Mouse (Mus musculus) hindbrain, embryonic 14.5 days (tissue): ENCODE measurements at regions not wholly inside any gene's neighbourhood (a gene's known extent, or its start where the extent isn't known, plus 50 kb on each side); places are given as distances from the start of the nearest gene placed in this dataset.

Experiments
- ATAC-seq: fragments of 200-750 bp; cut with Nextera tagmentation; 2 replicates; pipeline ENCODE4 v1.8.0; 2017; ENCODE audit warnings: moderate number of reproducible peaks, mild to moderate bottlenecking, moderate TSS enrichment, moderate library complexity; ENCODE audit not compliant: low FRiP score
- DNase-seq: peaks from one replicate; pipeline ENCODE4 v3.0.0-alpha.2; 2015; ENCODE audit warnings: low spot score
- H3K27ac ChIP-seq: fragments of 300-500 bp; sonication (generic); 2 replicates; pipeline ENCODE4 v1.5.1; 2014; ENCODE audit warnings: mild to moderate bottlenecking, moderate library complexity
- H3K27me3 ChIP-seq: fragments of 300-500 bp; sonication (generic); 2 replicates; pipeline ENCODE4 v1.6.1; 2014; ENCODE audit warnings: mild to moderate bottlenecking, low read length, mixed read lengths; ENCODE audit not compliant: control insufficient read depth, insufficient read depth
- H3K36me3 ChIP-seq: fragments of 300-500 bp; sonication (generic); replicated peaks from 2 replicates; pipeline ENCODE4 v1.6.1; 2014; ENCODE audit not compliant: control insufficient read depth, insufficient read depth
- H3K4me1 ChIP-seq: fragments of 300-500 bp; sonication (generic); replicated peaks from 2 replicates; pipeline ENCODE4 v1.6.1; 2014; ENCODE audit warnings: antibody characterized with exemption, low read length, mixed read lengths; ENCODE audit not compliant: control insufficient read depth, insufficient read depth
- H3K4me2 ChIP-seq: fragments of 300-500 bp; sonication (generic); replicated peaks from 2 replicates; pipeline ENCODE4 v1.6.1; 2014; ENCODE audit warnings: mild to moderate bottlenecking, moderate library complexity
- H3K4me3 ChIP-seq: fragments of 300-500 bp; sonication (generic); replicated peaks from 2 replicates; pipeline ENCODE4 v1.5.1; 2014; ENCODE audit warnings: mild to moderate bottlenecking, low read length
- H3K9ac ChIP-seq: fragments of 300-500 bp; sonication (generic); 2 replicates; pipeline ENCODE4 v1.6.1; 2014
- H3K9me3 ChIP-seq: fragments of 300-500 bp; sonication (generic); 2 replicates; pipeline ENCODE4 v1.6.1; 2016; ENCODE audit warnings: low read length; ENCODE audit not compliant: control insufficient read depth
- WGBS: fragments of 180-500 bp; shearing (Covaris S2); extraction: QIAGEN DNeasy Blood & Tissue Kit; methylation state at CpG from one replicate; pipeline ENCODE4 v1.1.7; 2014; 5-methylcytosine and 5-hydroxymethylcytosine counted together

DNA sequence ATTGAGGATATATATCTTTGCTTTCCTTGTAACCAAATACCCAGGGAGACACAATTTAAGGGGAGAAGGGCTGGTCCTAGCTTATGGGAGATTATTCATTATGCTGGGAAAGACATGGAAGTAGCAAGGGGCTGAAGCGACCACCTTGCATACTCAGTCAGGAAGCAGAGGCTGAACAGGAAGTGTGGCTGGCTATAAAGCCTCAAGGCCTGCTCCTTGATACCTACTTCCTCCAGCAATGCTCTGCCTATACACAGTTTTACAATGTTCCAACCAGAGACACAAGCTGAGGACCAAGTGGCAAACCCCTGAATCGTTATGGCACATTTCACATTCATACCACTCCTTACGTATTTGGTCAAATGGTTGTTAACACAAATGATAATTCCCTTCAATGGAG is 284.3 kb downstream of the Gm11361 start:
- WGBS, result 96% methylated on average over 3 of the region's 3 CpGs
- Histone ChIP-seq H3K4me2 (no peak overlapping the region), H3K9me3 (peaks cover 15% of the 10 kb centered on the region; the same call in 1 of the 2 replicates), H3K36me3 (no peaks in the 10 kb centered on the region), H3K27ac (no peak overlapping the region), H3K27me3 (no peaks in the 10 kb centered on the region), H3K9ac (no peak overlapping the region), H3K4me1 (peaks cover 26% of the 10 kb centered on the region), H3K4me3 (no peak overlapping the region)
- DNase-seq (no peak), ATAC-seq (no peak)

GRCm38 (mm10) chr13:28533080-28533479 is 275.8 kb downstream of the Gm11361 start:
- Histone ChIP-seq H3K4me2 (no peak overlapping the region), H3K27me3 (no peaks in the 10 kb centered on the region), H3K9ac (no peak overlapping the region), H3K4me3 (no peak overlapping the region), H3K9me3 (peaks cover 7% of the 10 kb centered on the region; the same call in 1 of the 2 replicates), H3K4me1 (peaks cover 20% of the 10 kb centered on the region; the same call in 1 of the 2 replicates), H3K27ac (no peak overlapping the region), H3K36me3 (no peaks in the 10 kb centered on the region)
- ATAC-seq (no peak), DNase-seq (no peak)
- 98% methylated on average over 1 of the region's 1 CpGs for WGBS

DNA sequence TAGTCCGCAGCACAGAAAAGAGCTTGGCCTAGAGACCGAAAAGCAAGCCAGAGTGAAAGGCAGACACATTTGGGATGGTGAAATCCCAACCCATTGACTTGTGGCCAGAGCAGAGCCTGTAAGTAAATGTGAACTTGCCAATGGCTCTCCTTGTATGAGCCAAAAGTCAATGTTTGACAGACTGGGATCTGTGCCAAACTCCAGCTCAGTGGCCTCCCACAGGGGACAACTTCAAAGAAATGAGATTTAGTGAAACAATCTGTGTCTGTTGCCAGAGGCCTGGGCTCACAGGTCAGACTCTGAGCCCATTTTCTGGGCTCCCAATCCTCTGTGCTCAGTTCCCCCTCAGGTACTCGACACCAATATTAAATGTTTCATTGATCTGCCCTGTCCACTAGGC is 274.9 kb downstream of the Gm11361 start:
- no peak overlapping the region for H3K4me3 ChIP-seq
- no peaks in the 10 kb centered on the region for H3K36me3 ChIP-seq
- peak overlapping the region; percentile 41 for H3K27ac ChIP-seq
- DNase-seq, result peak; percentile 76
- no peak overlapping the region for H3K9ac ChIP-seq
- 60% methylated on average over 3 of the region's 3 CpGs for WGBS
- no peaks in the 10 kb centered on the region for H3K27me3 ChIP-seq
- H3K9me3 ChIP-seq, result no peaks in the 10 kb centered on the region
- ATAC-seq, result peak; percentile 80
- H3K4me2 ChIP-seq, result no peak overlapping the region
- H3K4me1 ChIP-seq, result peaks cover 20% of the 10 kb centered on the region; the same call in 1 of the 2 replicates

GRCm38 (mm10) chr13:28531534-28531999 is 274.2 kb downstream of the Gm11361 start:
- H3K4me2 ChIP-seq, result no peak overlapping the region
- no peak overlapping the region for H3K9ac ChIP-seq
- WGBS, result 80% methylated on average over 5 of the region's 5 CpGs
- H3K4me1 ChIP-seq, result peaks cover 20% of the 10 kb centered on the region; the same call in 1 of the 2 replicates
- DNase-seq (no peak), ATAC-seq (no peak)
- no peaks in the 10 kb centered on the region for H3K9me3 ChIP-seq
- no peaks in the 10 kb centered on the region for H3K36me3 ChIP-seq
- peak overlapping the region; percentile 41; the same call in 1 of the 2 replicates for H3K27ac ChIP-seq
- no peak overlapping the region for H3K4me3 ChIP-seq
- H3K27me3 ChIP-seq, result no peaks in the 10 kb centered on the region

DNA sequence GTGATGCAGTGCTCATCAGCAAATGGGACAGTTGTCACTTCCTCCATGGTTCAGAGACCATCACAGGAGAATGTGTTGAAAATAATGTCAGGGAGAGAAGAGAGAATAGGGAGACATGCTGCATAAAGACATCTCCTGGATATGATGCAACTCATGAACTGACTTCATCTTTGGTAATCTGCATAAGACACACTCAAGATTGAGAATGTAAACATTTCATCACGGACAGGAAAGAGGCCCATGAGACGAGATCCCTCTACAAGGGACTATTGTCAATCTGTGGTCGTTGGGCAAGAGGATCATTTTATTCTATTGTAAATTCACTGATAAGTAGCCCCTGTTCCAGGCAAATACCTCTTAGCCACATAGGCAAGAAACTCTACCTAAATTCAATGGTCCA is 273.6 kb downstream of the Gm11361 start:
- DNase-seq (no peak), ATAC-seq (no peak)
- no peak overlapping the region for H3K4me2 ChIP-seq
- no peak overlapping the region for H3K9ac ChIP-seq
- no peaks in the 10 kb centered on the region for H3K9me3 ChIP-seq
- no peak overlapping the region for H3K27ac ChIP-seq
- H3K36me3 ChIP-seq, result no peaks in the 10 kb centered on the region
- no peaks in the 10 kb centered on the region for H3K27me3 ChIP-seq
- 91% methylated on average over 3 of the region's 3 CpGs for WGBS
- no peak overlapping the region for H3K4me3 ChIP-seq
- H3K4me1 ChIP-seq, result peaks cover 20% of the 10 kb centered on the region; the same call in 1 of the 2 replicates

DNA sequence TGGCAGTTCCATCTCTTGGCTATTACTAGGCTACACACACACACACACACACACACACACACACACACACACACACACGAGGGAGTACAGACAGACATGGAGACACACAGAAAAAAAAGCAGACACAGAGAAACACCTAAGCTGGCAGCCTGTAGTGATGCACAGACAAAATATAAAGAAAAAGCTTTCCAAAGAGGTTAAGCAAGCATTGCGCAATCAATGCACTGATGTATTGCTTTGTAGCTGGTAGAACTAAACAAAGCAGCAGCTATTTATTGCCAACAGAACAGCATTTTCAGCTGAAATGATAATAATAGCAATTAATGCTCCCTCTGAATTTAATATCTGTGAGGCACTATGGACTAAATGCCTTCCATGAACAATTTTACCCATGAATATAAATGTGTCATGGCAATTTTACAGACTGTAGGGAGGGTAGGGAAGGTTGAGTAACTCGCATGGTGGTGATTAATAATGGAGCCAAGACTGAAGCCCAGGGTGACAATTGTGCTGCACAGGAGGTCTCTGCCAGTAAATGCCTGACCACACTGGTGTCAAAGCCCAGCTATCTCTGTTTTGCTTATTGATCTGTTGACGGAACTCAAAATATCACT is 271.7 kb downstream of the Gm11361 start:
- Histone ChIP-seq H3K4me3 (no peak overlapping the region), H3K36me3 (no peaks in the 10 kb centered on the region), H3K4me2 (no peak overlapping the region), H3K27me3 (no peaks in the 10 kb centered on the region), H3K9ac (no peak overlapping the region), H3K9me3 (no peaks in the 10 kb centered on the region), H3K27ac (0 out of 2 replicates have a peak overlapping the region, but pooled peaks have one; percentile 27), H3K4me1 (peaks cover 18% of the 10 kb centered on the region; the same call in 1 of the 2 replicates)
- WGBS, result 59% methylated on average over 4 of the region's 4 CpGs
- DNase-seq, result no peak
- ATAC-seq, result no peak

DNA sequence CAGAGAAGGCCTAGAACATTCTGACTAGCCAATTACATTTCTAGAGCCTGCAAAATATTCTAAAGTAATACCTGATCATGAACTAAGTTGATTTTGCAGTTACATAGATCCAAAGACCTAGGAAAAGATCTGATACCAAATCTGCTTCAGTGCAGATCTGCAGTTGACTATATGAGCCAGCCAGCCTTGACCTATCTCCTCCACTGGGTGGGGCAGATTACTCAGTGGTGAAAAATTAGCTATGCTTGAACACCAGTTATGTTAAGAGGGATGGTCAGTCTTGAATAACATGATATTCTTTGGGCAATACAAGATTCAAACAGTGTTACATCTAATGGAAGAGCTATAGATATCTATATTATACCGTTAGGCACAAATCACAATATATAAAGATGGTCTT is 269.0 kb downstream of the Gm11361 start:
- WGBS, result 90% methylated on average over 1 of the region's 1 CpGs
- DNase-seq, result no peak
- H3K27me3 ChIP-seq, result no peaks in the 10 kb centered on the region
- H3K4me2 ChIP-seq, result no peak overlapping the region
- H3K4me3 ChIP-seq, result no peak overlapping the region
- no peaks in the 10 kb centered on the region for H3K36me3 ChIP-seq
- ATAC-seq, result no peak
- no peak overlapping the region for H3K9ac ChIP-seq
- no peak overlapping the region for H3K27ac ChIP-seq
- H3K4me1 ChIP-seq, result 0 out of 2 replicates have a peak, but pooled peaks cover 6% of the 10 kb centered on the region
- no peaks in the 10 kb centered on the region for H3K9me3 ChIP-seq

GRCm38 (mm10) chr13:28524411-28524810 is 267.1 kb downstream of the Gm11361 start:
- no peak for ATAC-seq
- H3K27me3 ChIP-seq, result no peaks in the 10 kb centered on the region
- H3K4me1 ChIP-seq, result 0 out of 2 replicates have a peak, but pooled peaks cover 6% of the 10 kb centered on the region
- H3K27ac ChIP-seq, result no peak overlapping the region
- DNase-seq, result no peak
- H3K36me3 ChIP-seq, result no peaks in the 10 kb centered on the region
- 90% methylated on average over 3 of the region's 3 CpGs for WGBS
- H3K9ac ChIP-seq, result no peak overlapping the region
- no peak overlapping the region for H3K4me3 ChIP-seq
- no peaks in the 10 kb centered on the region for H3K9me3 ChIP-seq
- H3K4me2 ChIP-seq, result no peak overlapping the region

- 68% methylated on average over 1 of the region's 1 CpGs for WGBS
- H3K4me2 ChIP-seq, result no peak overlapping the region
- no peak overlapping the region for H3K9ac ChIP-seq
- H3K36me3 ChIP-seq, result no peaks in the 10 kb centered on the region
- H3K27ac ChIP-seq, result no peak overlapping the region
- H3K4me1 ChIP-seq, result no peaks in the 10 kb centered on the region
- DNase-seq, result no peak
- H3K27me3 ChIP-seq, result no peaks in the 10 kb centered on the region
- H3K9me3 ChIP-seq, result no peaks in the 10 kb centered on the region
- no peak overlapping the region for H3K4me3 ChIP-seq
- no peak for ATAC-seq
Observed at GRCm38 (mm10) chr13:28520127-28520482, 262.8 kb downstream of the Gm11361 start.
